Mouse (Mus musculus) midbrain, postnatal 0 days (tissue): ENCODE results near the gene Glipr1. TPM values are rescaled to one million over a fixed set of nuclear protein-coding genes. Genes with fewer than 3 reads are reported as not detected.

Experiments used
- ATAC-seq: fragments of 200-750 bp; cut with Nextera tagmentation; 2 replicates; pipeline ENCODE4 v1.8.0; 2017; ENCODE audit warnings: moderate number of reproducible peaks, mild to moderate bottlenecking, moderate TSS enrichment, moderate library complexity; ENCODE audit not compliant: low FRiP score
- DNase-seq: peaks from one replicate; pipeline ENCODE4 v3.0.0-alpha.2; 2015; ENCODE audit warnings: low spot score
- H3K27ac ChIP-seq: fragments of 300-500 bp; sonication (generic); 2 replicates; pipeline ENCODE4 v1.5.1; 2014; ENCODE audit warnings: low read depth, mild to moderate bottlenecking, low read length, mixed read lengths
- H3K27me3 ChIP-seq: fragments of 300-500 bp; sonication (generic); 2 replicates; pipeline ENCODE4 v1.6.1; 2014; ENCODE audit warnings: low read length, control low read depth, mixed read lengths; ENCODE audit not compliant: insufficient read depth
- H3K36me3 ChIP-seq: fragments of 300-500 bp; sonication (generic); 2 replicates; pipeline ENCODE4 v1.6.1; 2014; ENCODE audit warnings: low read length, control low read depth, mixed read lengths; ENCODE audit not compliant: insufficient read depth
- H3K4me1 ChIP-seq: fragments of 300-500 bp; sonication (generic); 2 replicates; pipeline ENCODE4 v1.6.1; 2014; ENCODE audit warnings: mild to moderate bottlenecking, control low read depth, antibody characterized with exemption, low read length, mixed read lengths; ENCODE audit not compliant: insufficient read depth
- H3K4me2 ChIP-seq: fragments of 300-500 bp; sonication (generic); 2 replicates; pipeline ENCODE4 v1.6.1; 2014; ENCODE audit warnings: low read depth, mild to moderate bottlenecking, low read length, mixed read lengths; ENCODE audit not compliant: poor library complexity, severe bottlenecking
- H3K4me3 ChIP-seq: fragments of 300-500 bp; sonication (generic); 2 replicates; pipeline ENCODE4 v1.5.1; 2014; ENCODE audit warnings: low read depth, mild to moderate bottlenecking, low read length, moderate library complexity
- H3K9ac ChIP-seq: fragments of 300-500 bp; sonication (generic); replicated peaks from 2 replicates; pipeline ENCODE4 v1.6.1; 2014; ENCODE audit warnings: mild to moderate bottlenecking, low read length, moderate library complexity, mixed read lengths; ENCODE audit not compliant: poor library complexity, severe bottlenecking
- H3K9me3 ChIP-seq: fragments of 300-500 bp; sonication (generic); 2 replicates; pipeline ENCODE4 v1.6.1; 2016; ENCODE audit warnings: low read length, control low read depth
- CTCF ChIP-seq: IDR thresholded peaks from 2 replicates; pipeline ENCODE4 v1.5.1; 2016; ENCODE audit warnings: antibody characterized with exemption, mild to moderate bottlenecking
- WGBS: fragments of 180-500 bp; shearing (Covaris S2); extraction: QIAGEN DNeasy Blood & Tissue Kit; methylation state at CpG from one replicate; pipeline ENCODE4 v1.1.7; 2014; 5-methylcytosine and 5-hydroxymethylcytosine counted together
- polyA plus RNA-seq: library from polyadenylated mRNA; unstranded; fragments of >200 nt; fragmentation: Nextera tagmentation; extraction: Ambion mirVana; gene quantifications from 2 replicates; pipeline ENCODE4 v1.2.1, GENCODE M21; 2015
- total RNA-seq: library from RNA; depleted of rRNA; stranded (reverse); fragments of >200 nt; gene quantifications from 2 replicates; pipeline ENCODE4 v1.2.3, GENCODE M21; 2014

The Glipr1 gene
- total and polyA plus RNA-seq, 2 experiments from 2014 or later = 0.49 to 0.85 TPM

DNA sequence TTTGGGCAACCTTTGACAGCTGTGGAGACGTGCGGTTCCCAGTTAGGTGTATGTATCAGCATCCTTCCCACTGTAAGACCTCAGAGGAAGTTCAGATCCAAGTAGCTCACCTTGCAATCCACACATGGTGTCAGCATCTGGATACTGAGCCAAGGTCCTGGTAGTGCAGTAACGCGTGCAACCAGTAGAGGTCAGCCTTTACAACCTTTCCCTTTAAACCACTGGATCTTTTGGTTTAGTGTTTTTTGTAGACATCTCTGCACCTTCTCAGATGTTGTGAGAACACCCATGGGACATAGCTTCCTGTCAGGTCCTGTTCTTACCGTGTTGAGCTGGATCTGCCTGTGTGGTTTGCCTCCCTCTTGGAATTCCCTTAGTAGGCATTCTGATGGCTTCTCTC is 24.8 kb downstream of the Glipr1 start:
- no peak overlapping the region for H3K27ac ChIP-seq
- TF ChIP-seq CTCF = peak; percentile 97
- H3K36me3 ChIP-seq = peaks cover 35% of the 10 kb centered on the region
- no peaks in the 10 kb centered on the region for H3K27me3 ChIP-seq
- H3K4me3 ChIP-seq = no peak overlapping the region
- H3K4me1 ChIP-seq = 0 out of 2 replicates have a peak, but pooled peaks cover 6% of the 10 kb centered on the region
- DNase-seq (peak; percentile 74), ATAC-seq (peak; percentile 21; the same call in 1 of the 2 replicates)
- H3K9ac ChIP-seq = no peak overlapping the region
- H3K9me3 ChIP-seq = no peaks in the 10 kb centered on the region
- no peak overlapping the region for H3K4me2 ChIP-seq
- 43% methylated on average over 5 of the region's 5 CpGs for WGBS

DNA sequence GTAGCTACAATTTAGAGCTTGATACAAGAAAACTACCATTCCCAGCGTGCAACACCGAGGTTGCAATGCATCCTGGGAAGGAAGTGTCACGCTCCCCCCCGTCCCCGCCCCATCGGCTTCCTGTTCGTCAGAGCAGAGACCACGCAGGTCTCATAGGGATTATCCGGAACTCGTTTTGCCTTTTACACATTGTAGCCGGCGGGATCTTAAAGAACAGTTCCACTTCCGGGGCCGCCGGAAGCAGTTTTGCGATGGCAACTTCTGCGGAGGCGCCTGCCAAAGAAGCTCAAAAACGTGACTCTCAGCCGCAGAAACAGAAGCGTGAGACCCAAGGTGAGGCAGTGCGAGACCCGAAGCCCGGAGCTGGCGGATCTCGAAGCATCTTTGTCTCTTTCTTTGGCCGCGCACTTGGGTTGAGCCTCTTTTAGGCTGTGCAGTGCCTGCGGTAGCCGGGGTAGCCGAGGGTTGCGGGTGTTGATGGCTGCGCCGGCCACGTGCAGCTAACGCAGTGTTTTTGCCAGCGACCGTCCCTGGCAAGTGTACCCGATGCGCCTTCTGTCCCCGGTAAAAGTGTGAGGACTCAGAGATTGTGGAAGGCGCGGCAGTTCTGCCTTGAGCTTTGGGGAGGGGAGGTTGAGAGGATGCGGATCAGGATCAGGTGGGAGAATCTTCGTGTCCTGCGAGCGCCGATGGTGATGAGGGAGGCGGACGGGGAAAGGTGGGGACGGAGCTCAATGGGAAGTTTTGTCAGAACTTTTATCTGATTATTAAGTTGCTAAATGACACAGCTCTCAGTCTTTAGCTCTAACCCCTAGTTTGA is 29.7 kb downstream of the Glipr1 start, which contains the start of gene Krr1:
Gene Krr1 (plus strand): TSS at position 123 of the 820 bp plus-strand sequence.
- peak; percentile 96 for ATAC-seq
- no peaks in the 10 kb centered on the region for H3K27me3 ChIP-seq
- peak within 1 kb of the TSS; percentile 62 for H3K4me2 ChIP-seq
- under 1% methylated on average over 51 of the region's 51 CpGs for WGBS
- 0 out of 2 replicates have a peak, but pooled peaks cover 6% of the 10 kb centered on the region for H3K4me1 ChIP-seq
- peak within 1 kb of the TSS; percentile 89 for H3K4me3 ChIP-seq
- TF ChIP-seq CTCF = no peak
- peak; percentile 99 for DNase-seq
- peak within 1 kb of the TSS; percentile 72 for H3K9ac ChIP-seq
- H3K27ac ChIP-seq = peak within 1 kb of the TSS; percentile 80
- H3K36me3 ChIP-seq = peaks cover 6% of the 10 kb centered on the region; the same call in 1 of the 2 replicates
- no peaks in the 10 kb centered on the region for H3K9me3 ChIP-seq

DNA sequence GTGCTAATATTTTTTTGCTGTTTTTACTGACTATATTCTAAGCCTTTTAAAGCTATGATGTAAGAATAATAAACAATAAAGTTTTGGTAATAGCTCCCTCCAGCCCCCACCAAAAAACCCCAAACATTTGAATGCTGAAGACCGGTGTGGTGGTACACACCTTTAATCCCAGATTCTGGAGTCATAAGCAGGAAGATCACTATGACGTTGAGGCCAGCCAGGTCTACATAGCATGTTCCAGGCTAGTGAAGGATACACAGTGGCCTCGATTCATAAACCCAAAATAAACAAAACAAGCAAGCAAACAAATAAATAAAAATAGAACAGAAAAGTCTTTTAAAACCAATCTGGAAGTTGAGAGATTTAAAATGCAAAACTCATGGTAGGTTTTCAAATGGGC is 30.5 kb downstream of the Glipr1 start:
- H3K4me1 ChIP-seq = 0 out of 2 replicates have a peak, but pooled peaks cover 6% of the 10 kb centered on the region
- no peaks in the 10 kb centered on the region for H3K9me3 ChIP-seq
- no peak overlapping the region for H3K27ac ChIP-seq
- no peak overlapping the region for H3K4me2 ChIP-seq
- DNase-seq (no peak), ATAC-seq (peak; percentile 45; the same call in 1 of the 2 replicates)
- H3K36me3 ChIP-seq = peaks cover 6% of the 10 kb centered on the region; the same call in 1 of the 2 replicates
- H3K27me3 ChIP-seq = no peaks in the 10 kb centered on the region
- TF ChIP-seq CTCF = no peak
- no peak overlapping the region for H3K4me3 ChIP-seq
- H3K9ac ChIP-seq = no peak overlapping the region
- WGBS = 85% methylated on average over 3 of the region's 3 CpGs

DNA sequence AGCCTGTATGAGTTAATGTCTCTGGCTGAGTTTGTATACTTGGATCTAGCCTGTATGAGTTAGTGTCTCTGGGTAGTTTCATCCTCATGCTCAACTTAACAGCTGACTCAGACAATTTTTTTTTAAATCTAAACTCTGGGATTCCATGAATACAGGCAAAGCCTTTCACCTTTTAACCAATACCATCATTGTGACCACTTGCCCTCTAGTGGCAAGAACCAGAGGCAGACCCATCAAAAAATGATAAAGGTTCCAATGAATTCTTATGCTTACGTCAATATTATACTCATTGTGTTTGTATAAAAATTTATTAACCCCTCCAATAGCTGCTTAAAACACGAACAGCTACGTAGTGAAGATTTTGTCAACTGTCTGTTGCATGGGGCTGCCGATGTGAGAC is 36.0 kb downstream of the Glipr1 start:
- Histone ChIP-seq H3K4me2 (no peak overlapping the region), H3K27ac (no peak overlapping the region), H3K4me1 (no peaks in the 10 kb centered on the region), H3K9ac (no peak overlapping the region), H3K36me3 (no peaks in the 10 kb centered on the region), H3K4me3 (no peak overlapping the region), H3K27me3 (no peaks in the 10 kb centered on the region), H3K9me3 (no peaks in the 10 kb centered on the region)
- 53% methylated on average over 4 of the region's 4 CpGs for WGBS
- peak; percentile 31 for DNase-seq
- peak; percentile 71 for TF ChIP-seq CTCF
- no peak for ATAC-seq

DNA sequence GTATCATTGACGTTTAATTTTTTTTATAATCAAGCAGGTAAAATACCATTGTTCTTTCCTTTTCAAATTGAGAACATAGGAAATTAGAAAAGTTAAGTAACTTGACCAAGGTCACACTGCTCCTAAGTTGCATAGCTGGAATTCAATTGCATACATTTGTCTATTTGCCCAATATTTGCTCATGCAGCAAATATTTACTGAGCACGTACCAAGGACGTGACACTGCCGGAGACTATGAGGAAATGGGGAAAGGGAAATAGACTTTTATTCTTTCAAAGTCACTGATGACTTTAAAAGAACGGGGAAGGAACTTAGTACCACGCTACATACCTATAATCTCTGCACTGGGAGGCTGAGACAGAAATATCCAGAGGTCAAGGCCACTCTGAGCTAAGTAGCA is 42.0 kb downstream of the Glipr1 start:
- Histone ChIP-seq H3K9me3 (no peaks in the 10 kb centered on the region), H3K9ac (no peak overlapping the region), H3K4me3 (no peak overlapping the region), H3K27ac (no peak overlapping the region), H3K4me2 (no peak overlapping the region), H3K36me3 (no peaks in the 10 kb centered on the region), H3K27me3 (no peaks in the 10 kb centered on the region), H3K4me1 (no peaks in the 10 kb centered on the region)
- DNase-seq (no peak), ATAC-seq (no peak)
- TF ChIP-seq CTCF = no peak
- 86% methylated on average over 6 of the region's 6 CpGs for WGBS

DNA sequence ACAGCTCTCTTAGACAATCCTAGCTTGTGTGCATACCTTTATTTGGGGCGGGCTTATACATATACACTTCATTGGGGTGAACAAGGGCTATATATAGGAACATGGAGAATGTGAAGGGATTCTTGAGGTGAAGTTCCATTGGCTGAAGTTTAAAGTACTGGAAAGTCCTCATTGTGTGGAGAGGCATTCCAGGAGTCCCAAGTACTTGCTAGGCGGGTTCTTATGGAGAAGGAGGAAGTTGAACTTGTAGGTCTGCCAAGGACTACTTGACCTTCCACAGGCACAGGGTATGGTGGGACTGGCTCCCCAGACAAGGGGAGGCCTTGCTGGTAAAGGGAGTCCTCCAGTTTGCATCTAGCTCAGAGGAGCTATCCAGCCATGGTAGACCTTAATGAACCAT is 43.1 kb downstream of the Glipr1 start:
- no peak overlapping the region for H3K4me3 ChIP-seq
- H3K4me2 ChIP-seq = no peak overlapping the region
- 77% methylated on average over 2 of the region's 2 CpGs for WGBS
- H3K27me3 ChIP-seq = no peaks in the 10 kb centered on the region
- DNase-seq (no peak), ATAC-seq (no peak)
- H3K9ac ChIP-seq = no peak overlapping the region
- no peaks in the 10 kb centered on the region for H3K4me1 ChIP-seq
- H3K36me3 ChIP-seq = no peaks in the 10 kb centered on the region
- no peak for TF ChIP-seq CTCF
- no peaks in the 10 kb centered on the region for H3K9me3 ChIP-seq
- no peak overlapping the region for H3K27ac ChIP-seq
